Mouse (Mus musculus) bone marrow, adult 2 months (tissue): ENCODE data around the gene Hc.

Experiments
- CTCF ChIP-seq: fragments of 200-500 bp; IDR thresholded peaks from 2 replicates; pipeline ENCODE4 v1.5.1; 2011; ENCODE audit warnings: low read length, control low read depth; ENCODE audit not compliant: control insufficient read depth, insufficient read depth
- POLR2A ChIP-seq: fragments of 200-500 bp; IDR thresholded peaks from 2 replicates; pipeline ENCODE4 v1.6.1; 2011; ENCODE audit warnings: low read depth, mild to moderate bottlenecking, control low read depth, low read length, borderline replicate concordance; ENCODE audit not compliant: control insufficient read depth

DNA sequence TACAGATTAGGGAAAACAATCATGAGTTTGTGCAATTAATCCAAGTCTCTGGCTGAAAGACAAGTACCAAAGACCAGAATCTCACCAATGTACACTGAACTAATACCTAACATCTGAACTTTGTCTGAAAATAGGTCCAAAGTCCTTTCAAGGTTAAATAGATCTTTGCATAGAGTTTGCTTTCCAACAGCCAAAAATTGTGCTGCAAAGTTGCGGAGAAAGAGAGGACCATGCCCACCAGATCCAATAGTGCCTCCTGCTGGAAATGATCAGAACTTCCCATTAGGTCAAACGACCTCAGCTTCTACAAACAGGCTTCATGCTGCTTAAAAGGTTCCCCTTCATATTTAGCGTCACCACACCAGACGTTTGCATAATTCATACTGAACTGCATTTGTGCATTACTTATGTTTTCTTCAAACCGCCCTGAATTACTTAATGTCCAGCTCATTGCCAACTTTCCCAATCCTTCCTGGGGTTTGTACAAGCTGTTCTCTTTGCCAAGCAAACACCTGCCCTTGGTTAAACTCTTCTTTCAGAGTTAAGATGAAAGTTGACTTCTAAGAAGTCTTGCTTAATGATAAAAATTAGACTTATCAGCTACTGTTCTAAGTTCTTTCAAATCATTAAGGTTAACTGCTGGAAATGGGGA, 46.9 kb upstream of the Hc start:
- TF ChIP-seq CTCF (peak; percentile 40), POLR2A (no peak)
